Mouse (Mus musculus): ENCODE data around the gene Vmn1r30.

The Vmn1r30 gene

GRCm38 (mm10) chr6:58443285-58443684, at the start of gene Vmn1r30:
TSS of gene Vmn1r30 (minus strand) at chr6:58443385.
- in situ Hi-C loops (cut with MboI, MseI) = no loop called here

- in situ Hi-C loops (cut with MboI, MseI) = no loop called here
Measured at GRCm38 (mm10) chr6:58475230-58475629, 32.0 kb upstream of the Vmn1r30 start, which contains the start of gene Vmn1r31. TSS of gene Vmn1r31 (minus strand) at chr6:58475330.
